Mouse (Mus musculus): ENCODE data around the gene Cdk14. TPM values are rescaled to one million over a fixed set of nuclear protein-coding genes. Genes with fewer than 3 reads are reported as not detected.

The Cdk14 gene
- polyA plus RNA-seq, 1 experiment from 2014 or later = 10.3 TPM

DNA sequence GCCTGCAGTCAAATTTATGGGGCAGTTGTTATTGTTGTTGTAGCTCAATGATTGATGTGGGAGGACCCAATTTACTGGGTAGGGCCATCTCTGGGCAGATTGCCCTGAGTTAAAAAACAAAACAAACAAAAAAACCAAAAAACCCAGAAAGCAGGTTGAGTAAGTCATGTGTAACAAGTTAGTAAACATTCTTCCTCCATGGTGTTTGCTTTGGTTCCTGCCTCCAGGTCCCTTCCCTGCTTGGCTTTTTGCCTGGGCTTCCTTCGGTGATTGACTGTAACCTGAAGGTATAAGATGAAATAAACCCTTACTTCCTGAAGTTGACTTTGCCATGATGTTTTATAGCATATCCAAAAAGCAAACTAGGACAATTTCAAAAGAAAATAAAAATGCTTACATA lies 377.4 kb downstream of the Cdk14 start:
- H3K4me3 ChIP-seq = no peak overlapping the region
- H3K27ac ChIP-seq (replicated peaks) = no peak overlapping the region
- WGBS = 100% methylated on average over 1 of the region's 1 CpGs
- H3K9me3 ChIP-seq (replicated peaks) = no peaks in the 10 kb centered on the region
- H3K36me3 ChIP-seq = no peaks in the 10 kb centered on the region
- peaks cover 6% of the 10 kb centered on the region; the same call in 1 of the 2 replicates for H3K4me1 ChIP-seq
- no peak for DNase-seq (ENCODE audit: low spot score)
- H3K27me3 ChIP-seq (ENCODE audit: low read depth, poor library complexity, severe bottlenecking) = no peaks in the 10 kb centered on the region

GRCm38 (mm10) chr5:5041480-5041879 lies 378.6 kb downstream of the Cdk14 start:
- no peak overlapping the region for H3K27ac ChIP-seq (replicated peaks)
- WGBS = 91% methylated on average over 4 of the region's 4 CpGs
- no peaks in the 10 kb centered on the region for H3K27me3 ChIP-seq (ENCODE audit: low read depth, poor library complexity, severe bottlenecking)
- no peaks in the 10 kb centered on the region for H3K36me3 ChIP-seq
- no peak for DNase-seq (ENCODE audit: low spot score)
- no peak overlapping the region for H3K4me3 ChIP-seq
- H3K9me3 ChIP-seq (replicated peaks) = no peaks in the 10 kb centered on the region
- peaks cover 6% of the 10 kb centered on the region; the same call in 1 of the 2 replicates for H3K4me1 ChIP-seq

DNA sequence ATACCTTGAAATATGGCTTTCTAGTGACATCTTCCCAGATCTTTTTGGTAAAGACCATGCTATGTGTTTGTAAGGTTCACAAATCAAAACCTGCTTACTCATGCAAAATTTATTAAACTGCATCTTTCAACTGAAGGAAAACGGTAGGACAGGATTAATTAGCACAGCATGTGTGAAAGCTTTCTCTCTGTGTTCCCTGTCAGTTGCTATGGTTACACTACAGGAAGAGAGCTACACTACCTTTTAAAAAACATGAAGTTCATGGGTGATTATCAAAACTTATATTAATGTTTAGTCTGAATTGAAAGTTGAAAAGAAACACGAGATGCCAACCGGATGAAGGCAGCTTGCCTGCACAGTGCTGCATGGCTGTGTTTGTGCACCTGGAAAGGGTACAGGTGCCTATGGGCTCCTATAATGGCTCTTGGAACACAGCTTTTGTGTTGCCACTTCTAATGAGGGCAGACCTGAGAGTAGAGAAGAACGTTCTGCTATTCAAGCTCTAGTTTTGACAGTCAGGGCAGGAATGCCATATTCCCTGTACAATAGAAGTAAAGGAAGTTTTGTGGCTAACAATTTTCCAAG lies 380.3 kb downstream of the Cdk14 start:
- Histone ChIP-seq H3K36me3 (no peaks in the 10 kb centered on the region), H3K9me3 (replicated peaks) (no peaks in the 10 kb centered on the region), H3K27me3 (ENCODE audit: low read depth, poor library complexity, severe bottlenecking) (no peaks in the 10 kb centered on the region), H3K27ac (replicated peaks) (no peak overlapping the region), H3K4me3 (no peak overlapping the region), H3K4me1 (peaks cover 6% of the 10 kb centered on the region; the same call in 1 of the 2 replicates)
- DNase-seq (ENCODE audit: low spot score) = no peak
- 58% methylated on average over 4 of the region's 4 CpGs for WGBS

GRCm38 (mm10) chr5:5033445-5033844 lies 386.7 kb downstream of the Cdk14 start:
- no peaks in the 10 kb centered on the region; the same call in 1 of the 2 replicates for H3K4me1 ChIP-seq
- DNase-seq (ENCODE audit: low spot score) = no peak
- H3K27me3 ChIP-seq (ENCODE audit: low read depth, poor library complexity, severe bottlenecking) = no peaks in the 10 kb centered on the region
- no peaks in the 10 kb centered on the region for H3K36me3 ChIP-seq
- 91% methylated on average over 5 of the region's 5 CpGs for WGBS
- no peak overlapping the region for H3K27ac ChIP-seq (replicated peaks)
- no peaks in the 10 kb centered on the region for H3K9me3 ChIP-seq (replicated peaks)
- no peak overlapping the region for H3K4me3 ChIP-seq

- WGBS = 84% methylated on average over 6 of the region's 6 CpGs
- no peaks in the 10 kb centered on the region; the same call in 1 of the 2 replicates for H3K4me1 ChIP-seq
Observed at GRCm38 (mm10) chr5:5032847-5033246, 387.3 kb downstream of the Cdk14 start.

GRCm38 (mm10) chr5:5032446-5032845 lies 387.7 kb downstream of the Cdk14 start:
- no peak overlapping the region for H3K4me3 ChIP-seq
- no peaks in the 10 kb centered on the region for H3K27me3 ChIP-seq (ENCODE audit: low read depth, poor library complexity, severe bottlenecking)
- H3K9me3 ChIP-seq (replicated peaks) = no peaks in the 10 kb centered on the region
- no peak overlapping the region for H3K27ac ChIP-seq (replicated peaks)
- H3K36me3 ChIP-seq = no peaks in the 10 kb centered on the region
- 85% methylated on average over 11 of the region's 11 CpGs for WGBS
- DNase-seq (ENCODE audit: low spot score) = no peak
- H3K4me1 ChIP-seq = no peaks in the 10 kb centered on the region; the same call in 1 of the 2 replicates

More at GRCm38 (mm10) chr5:5032847-5033246, 387.3 kb downstream of the Cdk14 start:
- H3K9me3 ChIP-seq (replicated peaks) = no peaks in the 10 kb centered on the region
- no peak overlapping the region for H3K27ac ChIP-seq (replicated peaks)
- no peak for DNase-seq (ENCODE audit: low spot score)
- no peak overlapping the region for H3K4me3 ChIP-seq
- no peaks in the 10 kb centered on the region for H3K27me3 ChIP-seq (ENCODE audit: low read depth, poor library complexity, severe bottlenecking)
- H3K36me3 ChIP-seq = no peaks in the 10 kb centered on the region

GRCm38 (mm10) chr5:5030431-5030830 lies 389.7 kb downstream of the Cdk14 start:
- Histone ChIP-seq H3K27ac (replicated peaks) (no peak overlapping the region), H3K4me1 (no peaks in the 10 kb centered on the region; the same call in 1 of the 2 replicates), H3K9me3 (replicated peaks) (no peaks in the 10 kb centered on the region), H3K4me3 (no peak overlapping the region), H3K27me3 (ENCODE audit: low read depth, poor library complexity, severe bottlenecking) (no peaks in the 10 kb centered on the region), H3K36me3 (no peaks in the 10 kb centered on the region)
- WGBS = 90% methylated on average over 2 of the region's 2 CpGs
- no peak for DNase-seq (ENCODE audit: low spot score)

DNA sequence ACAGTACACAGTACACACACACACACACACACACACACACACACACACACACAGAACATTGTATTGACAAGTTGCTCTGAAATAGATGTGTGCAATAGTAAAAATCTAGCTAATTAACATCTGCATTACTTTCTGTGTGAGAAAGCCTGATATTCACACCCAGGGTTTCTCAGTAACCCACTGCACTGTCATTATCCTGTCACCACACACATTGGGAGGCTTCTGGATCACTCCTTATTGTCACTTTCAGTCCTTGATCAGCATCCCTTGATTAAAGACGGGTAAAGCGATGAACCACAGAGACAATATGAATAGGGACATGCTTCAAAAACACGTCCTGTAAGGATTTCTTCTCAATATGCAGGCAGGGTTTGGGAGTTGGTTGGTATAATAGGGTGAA lies 401.2 kb downstream of the Cdk14 start:
- H3K9me3 ChIP-seq (replicated peaks) = no peaks in the 10 kb centered on the region; the same call in 1 of the 2 replicates
- H3K4me1 ChIP-seq = peaks cover 6% of the 10 kb centered on the region; the same call in 1 of the 2 replicates
- WGBS = 80% methylated on average over 3 of the region's 3 CpGs
- H3K27ac ChIP-seq (replicated peaks) = no peak overlapping the region
- H3K27me3 ChIP-seq (ENCODE audit: low read depth, poor library complexity, severe bottlenecking) = peaks cover under 1% of the 10 kb centered on the region; the same call in 1 of the 2 replicates
- DNase-seq (ENCODE audit: low spot score) = no peak
- no peak overlapping the region for H3K4me3 ChIP-seq
- no peaks in the 10 kb centered on the region for H3K36me3 ChIP-seq

DNA sequence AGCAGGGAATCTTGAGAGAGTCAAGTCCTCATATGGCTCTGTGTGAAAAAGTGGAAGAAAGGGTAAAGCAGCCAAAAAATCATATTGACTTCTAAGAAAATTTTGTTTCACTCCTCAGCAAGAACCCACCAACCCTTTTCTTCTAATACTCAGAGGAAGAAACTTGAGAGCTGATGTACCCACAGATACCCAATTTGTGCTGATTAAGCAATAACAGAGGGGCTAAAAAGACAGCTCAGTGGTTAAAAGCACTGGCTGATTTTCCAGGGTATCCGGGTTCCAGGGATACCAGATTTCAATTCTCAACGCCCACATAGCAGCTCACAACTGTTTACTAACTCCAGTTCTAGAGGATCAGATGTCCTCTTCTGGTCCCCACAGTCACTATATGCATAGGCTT lies 401.9 kb downstream of the Cdk14 start:
- no peak overlapping the region for H3K27ac ChIP-seq (replicated peaks)
- H3K27me3 ChIP-seq (ENCODE audit: low read depth, poor library complexity, severe bottlenecking) = peaks cover 8% of the 10 kb centered on the region
- H3K9me3 ChIP-seq (replicated peaks) = no peaks in the 10 kb centered on the region; the same call in 1 of the 2 replicates
- H3K36me3 ChIP-seq = no peaks in the 10 kb centered on the region
- H3K4me3 ChIP-seq = no peak overlapping the region
- peaks cover 6% of the 10 kb centered on the region; the same call in 1 of the 2 replicates for H3K4me1 ChIP-seq
- 79% methylated on average over 2 of the region's 2 CpGs for WGBS
- no peak for DNase-seq (ENCODE audit: low spot score)

GRCm38 (mm10) chr5:5013783-5014182 lies 406.3 kb downstream of the Cdk14 start:
- Histone ChIP-seq H3K27me3 (ENCODE audit: low read depth, poor library complexity, severe bottlenecking) (peaks cover 47% of the 10 kb centered on the region), H3K27ac (replicated peaks) (no peak overlapping the region), H3K9me3 (replicated peaks) (peaks cover 4% of the 10 kb centered on the region; the same call in 1 of the 2 replicates), H3K4me3 (no peak overlapping the region), H3K36me3 (peaks cover 5% of the 10 kb centered on the region; the same call in 1 of the 2 replicates), H3K4me1 (peaks cover 9% of the 10 kb centered on the region)
- WGBS = 92% methylated on average over 3 of the region's 3 CpGs
- no peak for DNase-seq (ENCODE audit: low spot score)

DNA sequence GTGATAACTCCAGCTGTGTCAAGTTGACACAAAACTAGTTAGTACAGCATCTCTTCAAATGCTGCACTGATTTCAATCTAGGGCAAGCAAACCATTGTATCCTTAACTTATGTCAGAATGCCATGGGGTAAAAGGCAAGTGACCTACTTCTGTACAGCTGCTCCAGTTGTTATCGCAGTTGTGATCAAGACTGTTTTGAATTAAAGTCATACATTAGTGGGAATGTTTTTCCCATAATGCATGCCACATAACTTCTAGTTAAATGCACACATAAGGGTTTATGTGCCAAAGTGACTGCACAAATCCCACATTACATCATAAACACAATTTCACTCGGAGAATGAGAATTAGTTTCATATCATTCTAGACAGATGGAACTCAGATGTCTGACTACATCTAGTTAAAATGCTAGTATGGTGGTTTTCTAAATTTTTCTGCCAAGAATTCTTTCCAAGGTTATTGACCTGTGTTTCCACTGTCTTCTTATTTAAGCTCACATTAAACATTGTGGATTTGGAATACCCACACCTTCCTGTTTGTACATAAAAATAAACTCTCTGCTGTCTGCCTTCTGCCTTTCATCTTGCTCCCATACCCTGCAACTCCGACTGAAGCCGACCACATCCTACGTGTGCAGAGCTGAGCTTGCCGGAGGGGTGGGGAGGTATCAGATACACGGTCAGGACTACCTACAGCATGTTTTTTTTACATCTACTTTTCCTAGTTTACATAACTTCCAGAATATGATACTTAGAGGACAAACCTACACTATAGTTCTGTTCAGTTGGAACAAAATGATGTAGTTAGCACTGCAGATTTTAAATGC lies 407.4 kb downstream of the Cdk14 start:
- no peak for DNase-seq (ENCODE audit: low spot score)
- H3K27me3 ChIP-seq (ENCODE audit: low read depth, poor library complexity, severe bottlenecking) = peaks cover 47% of the 10 kb centered on the region
- no peak overlapping the region for H3K4me3 ChIP-seq
- peaks cover 4% of the 10 kb centered on the region; the same call in 1 of the 2 replicates for H3K9me3 ChIP-seq (replicated peaks)
- 84% methylated on average over 7 of the region's 7 CpGs for WGBS
- H3K27ac ChIP-seq (replicated peaks) = no peak overlapping the region
- peaks cover 17% of the 10 kb centered on the region for H3K4me1 ChIP-seq
- peaks cover 5% of the 10 kb centered on the region; the same call in 1 of the 2 replicates for H3K36me3 ChIP-seq

GRCm38 (mm10) chr5:5008153-5008745 lies 411.9 kb downstream of the Cdk14 start:
- no peak for DNase-seq (ENCODE audit: low spot score)

More at GRCm38 (mm10) chr5:5008153-5008745, 411.9 kb downstream of the Cdk14 start:
- Histone ChIP-seq H3K27me3 (ENCODE audit: low read depth, poor library complexity, severe bottlenecking) (peaks cover 81% of the 10 kb centered on the region), H3K9me3 (replicated peaks) (0 out of 2 replicates have a peak, but pooled peaks cover 4% of the 10 kb centered on the region), H3K36me3 (peaks cover 5% of the 10 kb centered on the region; the same call in 1 of the 2 replicates), H3K4me3 (no peak overlapping the region), H3K27ac (replicated peaks) (no peak overlapping the region; the same call in 1 of the 2 replicates), H3K4me1 (peaks cover 24% of the 10 kb centered on the region)
- 37% methylated on average over 4 of the region's 4 CpGs for whole genome bisulfite sequencing

All from midbrain, embryonic 10.5 days (tissue).